8 mouse cellular contexts compared by ENCODE assay signal in the genomic region with DNA sequence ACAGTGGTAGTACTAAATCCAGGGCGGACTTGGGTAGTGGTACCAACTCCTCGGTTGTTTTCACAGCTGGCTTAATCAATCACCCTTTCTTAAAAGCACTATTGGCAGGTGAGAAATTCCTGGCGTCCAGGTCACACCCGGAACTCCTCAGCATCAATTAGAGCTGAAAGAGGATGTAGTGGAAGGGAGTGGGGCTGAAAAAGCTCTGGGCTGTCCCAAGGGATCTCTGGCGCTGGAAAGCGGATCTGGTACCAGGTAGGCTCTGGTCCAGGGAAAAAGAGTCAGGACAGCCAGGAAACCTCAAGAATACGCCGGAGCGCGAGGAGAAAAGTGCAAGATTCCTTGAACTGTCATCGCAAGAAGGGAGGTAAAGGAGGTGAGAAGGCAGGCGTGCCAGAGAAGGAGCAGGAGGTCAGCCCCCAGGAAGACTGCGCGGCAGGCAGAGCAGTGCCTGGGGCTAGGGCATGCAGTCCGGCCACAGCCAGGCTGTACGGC. TPM values are rescaled to one million over a fixed set of nuclear protein-coding genes. Genes with fewer than 3 reads are reported as not detected.
A peak's percentile ranks its signal among the peaks of the same experiment; 100 is the strongest.
DNase-seq lines count a peak whose midpoint lies in the region; ATAC-seq and TF ChIP-seq lines count a peak whose summit lies in the region.

No protein-coding gene starts in this region.

- no peak for TF ChIP-seq CTCF in cerebellum, adult 2 months (IDR thresholded peaks at IDR 0.05; ENCODE audit: borderline replicate concordance, insufficient read depth, low read depth, low read length)
- TF ChIP-seq CTCF in testis, adult 2 months (IDR thresholded peaks at IDR 0.05; ENCODE audit: control insufficient read depth, insufficient read depth, insufficient replicate concordance, low read depth, low read length): no peak

- peak; percentile 49; the same call in 1 of the 2 replicates for ATAC-seq in heart, embryonic 16.5 days (replicated peaks; ENCODE audit: extremely low read depth, insufficient read depth, low FRiP score)
- ATAC-seq in liver, embryonic 12.5 days: peak; percentile 53
- ATAC-seq in stomach, embryonic 16.5 days (ENCODE audit: insufficient read depth, low FRiP score): peak; percentile 57; the same call in 1 of the 2 replicates

- WGBS in cerebellum, adult 2 months: 3% methylated on average over 16 of the region's 16 CpGs
- 2% methylated on average over 16 of the region's 16 CpGs for WGBS in heart, embryonic 16.5 days
- 3% methylated on average over 16 of the region's 16 CpGs for WGBS in liver, embryonic 12.5 days (ENCODE audit: insufficient replicate concordance)
- WGBS in stomach, embryonic 16.5 days: under 1% methylated on average over 16 of the region's 16 CpGs

- H3K27ac ChIP-seq in cerebellum, adult 2 months (ENCODE audit: insufficient read depth, low read length): no peak overlapping the region
- peak overlapping the region; percentile 24; the same call in 1 of the 2 replicates for H3K27ac ChIP-seq in testis, adult 2 months (ENCODE audit: control insufficient read depth, insufficient read depth, low read depth, low read length)
- H3K27ac ChIP-seq in heart, embryonic 16.5 days (ENCODE audit: low read length): peak overlapping the region; percentile 74; the same call in 1 of the 2 replicates
- no peak overlapping the region for H3K27ac ChIP-seq in liver, embryonic 12.5 days
- peak overlapping the region; percentile 56; the same call in 1 of the 2 replicates for H3K27ac ChIP-seq in stomach, embryonic 16.5 days (ENCODE audit: low read length)

- peak overlapping the region; percentile 91 for H3K4me2 ChIP-seq in heart, embryonic 16.5 days (ENCODE audit: low read depth, low read length)
- H3K4me2 ChIP-seq in liver, embryonic 12.5 days: peak overlapping the region; percentile 90
- peak overlapping the region; percentile 88 for H3K4me2 ChIP-seq in stomach, embryonic 16.5 days (ENCODE audit: low read depth, low read length)

- peaks cover 3% of the 10 kb centered on the region; the same call in 1 of the 2 replicates for H3K27me3 ChIP-seq in cerebellum, adult 2 months (ENCODE audit: control insufficient read depth, insufficient read depth, low read length)
- H3K27me3 ChIP-seq in testis, adult 2 months (ENCODE audit: control insufficient read depth, insufficient read depth, low read length): no peaks in the 10 kb centered on the region
- no peaks in the 10 kb centered on the region for H3K27me3 ChIP-seq in heart, embryonic 16.5 days (ENCODE audit: control insufficient read depth, insufficient read depth, low read length)
- H3K27me3 ChIP-seq in liver, embryonic 12.5 days (replicated peaks): peaks cover 34% of the 10 kb centered on the region
- H3K27me3 ChIP-seq in stomach, embryonic 16.5 days (ENCODE audit: control insufficient read depth, insufficient read depth, low read length): no peaks in the 10 kb centered on the region; the same call in 1 of the 2 replicates

- no peaks in the 10 kb centered on the region for H3K36me3 ChIP-seq in testis, adult 2 months (ENCODE audit: control insufficient read depth, insufficient read depth, low read length)
- H3K36me3 ChIP-seq in heart, embryonic 16.5 days (ENCODE audit: control insufficient read depth, insufficient read depth): no peaks in the 10 kb centered on the region
- H3K36me3 ChIP-seq in liver, embryonic 12.5 days: no peaks in the 10 kb centered on the region
- H3K36me3 ChIP-seq in stomach, embryonic 16.5 days (ENCODE audit: control insufficient read depth, insufficient read depth, low read length): no peaks in the 10 kb centered on the region

- H3K4me3 ChIP-seq in cerebellum, adult 2 months (replicated peaks; ENCODE audit: insufficient read depth, low read depth, low read length): peak overlapping the region; percentile 28
- H3K4me3 ChIP-seq in testis, adult 2 months (ENCODE audit: control insufficient read depth, low read depth, low read length): peak overlapping the region; percentile 93
- peak overlapping the region; percentile 78 for H3K4me3 ChIP-seq in heart, embryonic 16.5 days (ENCODE audit: low read length)
- peak overlapping the region; percentile 70 for H3K4me3 ChIP-seq in liver, embryonic 12.5 days
- peak overlapping the region; percentile 82 for H3K4me3 ChIP-seq in stomach, embryonic 16.5 days (replicated peaks; ENCODE audit: low read length)

- no peaks in the 10 kb centered on the region for H3K4me1 ChIP-seq in cerebellum, adult 2 months (ENCODE audit: control insufficient read depth, insufficient read depth, low read length)
- H3K4me1 ChIP-seq in testis, adult 2 months (ENCODE audit: control insufficient read depth, insufficient read depth, low read length): peaks cover 11% of the 10 kb centered on the region
- peaks cover 10% of the 10 kb centered on the region for H3K4me1 ChIP-seq in heart, embryonic 16.5 days (ENCODE audit: control insufficient read depth, insufficient read depth, low read length)
- peaks cover 21% of the 10 kb centered on the region for H3K4me1 ChIP-seq in liver, embryonic 12.5 days
- H3K4me1 ChIP-seq in stomach, embryonic 16.5 days (ENCODE audit: control insufficient read depth, insufficient read depth, low read length): peaks cover 13% of the 10 kb centered on the region; the same call in 1 of the 2 replicates

- H3K9ac ChIP-seq in heart, embryonic 16.5 days (ENCODE audit: low read length): peak overlapping the region; percentile 85
- peak overlapping the region; percentile 69 for H3K9ac ChIP-seq in liver, embryonic 12.5 days
- peak overlapping the region; percentile 86 for H3K9ac ChIP-seq in stomach, embryonic 16.5 days (ENCODE audit: low read length)

- no peaks in the 10 kb centered on the region for H3K9me3 ChIP-seq in heart, embryonic 16.5 days (replicated peaks; ENCODE audit: control insufficient read depth, low read length)
- H3K9me3 ChIP-seq in liver, embryonic 12.5 days (replicated peaks): no peaks in the 10 kb centered on the region
- no peaks in the 10 kb centered on the region for H3K9me3 ChIP-seq in stomach, embryonic 16.5 days (replicated peaks; ENCODE audit: control insufficient read depth, low read length)

- no peak for TF ChIP-seq POLR2A in cerebellum, adult 2 months (IDR thresholded peaks at IDR 0.05; ENCODE audit: borderline replicate concordance, insufficient read depth, low read length)
- no peak for TF ChIP-seq POLR2A in testis, adult 2 months (IDR thresholded peaks at IDR 0.05; ENCODE audit: control insufficient read depth, low read depth, low read length)

- peak in 1 of 2 experiments; percentile 2 for DNase-seq in cerebellum, adult 2 months
- no peak for DNase-seq in cerebellum, postnatal 25 days
- DNase-seq in testis, postnatal 10 days (ENCODE audit: low spot score): no peak
- no peak for DNase-seq in MN1 (ENCODE audit: low spot score)

RNA-seq across cellular contexts. Expression of gene Prkd1, which starts 0.7 kb away (rescaled TPM):
- polyA plus RNA-seq in cerebellum, adult 2 months (2012; rRNA removed): 4.3 and 5.4 TPM in 2 replicates
- polyA plus RNA-seq in testis, adult 2 months (2012; rRNA removed): 2.1 and 2.2 TPM in 2 replicates
- 4.5 and 4.6 TPM in 2 replicates for polyA plus RNA-seq in heart, embryonic 16.5 days (2015; fragmentation: Nextera tagmentation; extraction: Ambion mirVana)
- 1.4 TPM in 2 replicates for polyA plus RNA-seq in liver, embryonic 12.5 days (2016; fragmentation: Nextera tagmentation; extraction: Ambion mirVana)
- polyA plus RNA-seq in stomach, embryonic 16.5 days (2015; fragmentation: Nextera tagmentation; extraction: Ambion mirVana): 4.2 and 4.4 TPM in 2 replicates

Comparison
In these comparisons a context has a peak if more than half of its experiments do, and no peak if none do; other contexts are left out.
1. H3K27ac ChIP-seq: peak in testis, adult 2 months (single experiment), heart, embryonic 16.5 days (single experiment) and stomach, embryonic 16.5 days (single experiment); none in cerebellum, adult 2 months (single experiment) and liver, embryonic 12.5 days (single experiment).
2. H3K4me3 ChIP-seq: peak in every context shown above with its lines; median percentile 93 in testis, adult 2 months; 82 in stomach, embryonic 16.5 days; 78 in heart, embryonic 16.5 days; 70 in liver, embryonic 12.5 days; 28 in cerebellum, adult 2 months.
3. Peak in every context shown above with its lines, with median percentiles within 50 percentile points of each other: ATAC-seq, H3K4me2 ChIP-seq and H3K9ac ChIP-seq.